ENCODE assay signal across 23 mouse cellular contexts in the genomic region with DNA sequence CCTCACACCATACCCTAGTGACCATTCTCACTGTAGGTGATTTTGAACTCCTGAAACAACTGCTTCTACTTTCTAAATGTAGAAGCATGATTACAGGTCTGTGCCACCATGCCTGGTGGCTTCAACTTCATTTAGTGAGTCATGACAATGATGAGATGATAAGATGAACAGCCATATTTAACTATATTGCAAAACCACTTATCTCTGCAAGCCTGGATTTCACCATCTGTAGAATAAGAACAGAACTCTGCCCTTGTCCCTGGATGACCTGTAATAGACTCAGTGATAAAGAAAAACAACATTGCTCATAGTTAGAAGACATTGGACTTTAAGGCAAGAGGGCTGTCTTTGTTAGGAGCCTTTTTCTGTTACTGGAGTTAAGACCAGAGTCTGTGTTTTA. TPM values are rescaled to one million over a fixed set of nuclear protein-coding genes. Genes with fewer than 3 reads are reported as not detected.
DNase-seq lines count a peak whose midpoint lies in the region; ATAC-seq and TF ChIP-seq lines count a peak whose summit lies in the region.
"Had no signal": no experiment of that assay in that cellular context is flagged by ENCODE, and none has a peak within 500 bp of the region (broad histone marks: within the 10 kb centered on the region; RNA-seq: fewer than 3 reads in every experiment).

No protein-coding gene starts in this region.

- peak; percentile 84 to 85 for TF ChIP-seq EP300 in MEL (IDR thresholded peaks at IDR 0.05; ENCODE audit: low read depth in 1 of 2, low read length in 2 of 2)

- DNase-seq in 416B (ENCODE audit: low read depth) = peak; percentile 83
- DNase-seq in MEL (ENCODE audit: low read depth, low spot score) = peak; percentile 51
- no peak for DNase-seq in retina, embryonic 14.5 days (ENCODE audit: low spot score)
- DNase-seq in neural tube, embryonic 10.5 days (ENCODE audit: extremely low spot score, low spot score) = no peak
- DNase-seq in lung, postnatal 14 days = no peak
- DNase-seq: adrenal gland, postnatal 10 days; adrenal gland, postnatal 36 days; cerebellum, adult 18-20 months; cerebellum, adult 9-11 months; cerebellum, postnatal 25 days; forebrain, postnatal 0 days; gastrocnemius, adult 2 months; gastrocnemius, postnatal 14 days; heart, adult 11 months had no signal

- H3K4me1 ChIP-seq in MEL (ENCODE audit: control insufficient read depth in 1 of 2, insufficient read depth in 2 of 2, low read length in 2 of 2) = peaks cover 8 to 15% of the 10 kb centered on the region in 2 experiments
- H3K4me1 ChIP-seq in intestine, postnatal 0 days (replicated peaks; ENCODE audit: control insufficient read depth, insufficient read depth, low read length) = no peaks in the 10 kb centered on the region
- H3K4me1 ChIP-seq: embryonic facial prominence, embryonic 12.5 days; embryonic facial prominence, embryonic 15.5 days; hindbrain, embryonic 12.5 days had no signal

- H3K79me2 ChIP-seq in MEL (ENCODE audit: control insufficient read depth, insufficient read depth, low read length, poor library complexity) = no peaks in the 10 kb centered on the region

- H3K4me2 ChIP-seq in intestine, postnatal 0 days (replicated peaks; ENCODE audit: low read depth) = no peak overlapping the region
- H3K4me2 ChIP-seq: embryonic facial prominence, embryonic 12.5 days; embryonic facial prominence, embryonic 15.5 days; heart, embryonic 11.5 days; hindbrain, embryonic 12.5 days had no signal

- peak overlapping the region; percentile 39 for H3K27ac ChIP-seq in MEL (ENCODE audit: control insufficient read depth, low read depth, low read length)
- H3K27ac ChIP-seq in intestine, postnatal 0 days (ENCODE audit: low read depth, low read length) = 0 out of 2 replicates have a peak overlapping the region, but pooled peaks have one; percentile 28
- H3K27ac ChIP-seq: embryonic facial prominence, embryonic 12.5 days; embryonic facial prominence, embryonic 15.5 days; gastrocnemius, adult 2 months; hindbrain, embryonic 12.5 days had no signal

- peaks cover 2 to 16% of the 10 kb centered on the region in 2 experiments; a peak in 3 of 4 replicates for H3K36me3 ChIP-seq in MEL (ENCODE audit: control insufficient read depth in 1 of 2, insufficient read depth in 2 of 2, low read length in 2 of 2)
- H3K36me3 ChIP-seq in intestine, postnatal 0 days (ENCODE audit: control insufficient read depth, insufficient read depth) = peaks cover 9% of the 10 kb centered on the region

- H3K9ac ChIP-seq in MEL (ENCODE audit: control insufficient read depth, low read depth, low read length, poor library complexity, severe bottlenecking) = no peak overlapping the region
- H3K9ac ChIP-seq in intestine, postnatal 0 days (ENCODE audit: low read depth, low read length) = no peak overlapping the region
- H3K9ac ChIP-seq: embryonic facial prominence, embryonic 12.5 days; embryonic facial prominence, embryonic 15.5 days; forebrain, postnatal 0 days; hindbrain, embryonic 12.5 days had no signal

- no peaks in the 10 kb centered on the region for H3K9me3 ChIP-seq in MEL (replicated peaks; ENCODE audit: insufficient read depth, low read length)
- peaks cover 3% of the 10 kb centered on the region for H3K9me3 ChIP-seq in intestine, postnatal 0 days (ENCODE audit: control insufficient read depth)

- TF ChIP-seq RAD21 in MEL (IDR thresholded peaks at IDR 0.05; ENCODE audit: low read depth, low read length) = no peak

- H3K4me3 ChIP-seq in MEL (ENCODE audit: control insufficient read depth in 1 of 2, insufficient read depth in 1 of 2, low read depth in 2 of 2, low read length in 2 of 2) = no peak overlapping the region; a peak in 1 of 4 replicates
- no peak overlapping the region for H3K4me3 ChIP-seq in intestine, postnatal 0 days (ENCODE audit: low read depth, low read length)
- H3K4me3 ChIP-seq: embryonic facial prominence, embryonic 12.5 days; embryonic facial prominence, embryonic 15.5 days; gastrocnemius, adult 2 months; hindbrain, embryonic 12.5 days had no signal

- peak; percentile 99 for ATAC-seq in intestine, postnatal 0 days
- ATAC-seq in megakaryocyte-erythroid progenitor cell, adult 5-6 weeks (replicated peaks; ENCODE audit: low FRiP score, low TSS enrichment, poor library complexity, severe bottlenecking) = 0 out of 2 replicates have a peak, but pooled peaks have one; percentile 22
- ATAC-seq: forebrain, embryonic 14.5 days; forebrain, postnatal 0 days; hindbrain, embryonic 16.5 days; Patski had no signal

- no peak for TF ChIP-seq CTCF in MEL (IDR thresholded peaks at IDR 0.05 in 2 of 3, conservative IDR thresholded peaks at IDR 0.05 in 1 of 3; ENCODE audit: control insufficient read depth in 1 of 3, insufficient read depth in 1 of 3, low read depth in 2 of 3, low read length in 3 of 3, poor library complexity in 1 of 3, severe bottlenecking in 1 of 3)
- no peak for TF ChIP-seq CTCF in intestine, postnatal 0 days (IDR thresholded peaks at IDR 0.05; ENCODE audit: low read depth)

- H3K27me3 ChIP-seq in MEL (ENCODE audit: control insufficient read depth in 1 of 2, insufficient read depth in 2 of 2, low read length in 2 of 2) = no peaks in the 10 kb centered on the region
- H3K27me3 ChIP-seq in intestine, postnatal 0 days (replicated peaks; ENCODE audit: control insufficient read depth, insufficient read depth, low read length) = no peaks in the 10 kb centered on the region
- H3K27me3 ChIP-seq: embryonic facial prominence, embryonic 12.5 days; embryonic facial prominence, embryonic 15.5 days; hindbrain, embryonic 12.5 days; Patski had no signal

- no peak for TF ChIP-seq POLR2A in MEL (IDR thresholded peaks at IDR 0.05; ENCODE audit: control insufficient read depth in 1 of 2, insufficient read depth in 1 of 2, low read depth in 1 of 2, low read length in 2 of 2, poor library complexity in 1 of 2)

TF ChIP-seq in MEL, 35 proteins besides CTCF, POLR2A, EP300 and RAD21:
- TF ChIP-seq USF2 (IDR thresholded peaks at IDR 0.05; ENCODE audit: borderline replicate concordance in 1 of 2, insufficient read depth in 1 of 2, low read depth in 1 of 2, low read length in 2 of 2) (no peak), MEF2A (IDR thresholded peaks at IDR 0.05; ENCODE audit: extremely low read depth, insufficient replicate concordance, low read depth, low read length, poor library complexity, severe bottlenecking) (peak; percentile 54; the same call in 1 of the 2 replicates), NELFE (IDR thresholded peaks at IDR 0.05; ENCODE audit: low read depth, low read length) (no peak), GATA1 (IDR thresholded peaks at IDR 0.05; ENCODE audit: low read depth, low read length) (peak; percentile 83), MAX (IDR thresholded peaks at IDR 0.05; ENCODE audit: low read length) (0 out of 2 replicates have a peak, but pooled peaks have one; percentile 29), POLR2AphosphoS5 (IDR thresholded peaks at IDR 0.05; ENCODE audit: borderline replicate concordance, low read depth, low read length) (no peak), GABPA (IDR thresholded peaks at IDR 0.05; ENCODE audit: low read depth, low read length) (no peak), RCOR1 (IDR thresholded peaks at IDR 0.05; ENCODE audit: low read depth, low read length) (peak; percentile 73), TCF12 (IDR thresholded peaks at IDR 0.05; ENCODE audit: low read depth, low read length) (peak; percentile 79), ETS1 (IDR thresholded peaks at IDR 0.05; ENCODE audit: low read depth, low read length) (peak; percentile 89), ZKSCAN1 (IDR thresholded peaks at IDR 0.05; ENCODE audit: low read depth, low read length) (no peak), CHD1 (IDR thresholded peaks at IDR 0.05; ENCODE audit: low read depth, low read length) (no peak), KAT2A (conservative IDR thresholded peaks at IDR 0.05; ENCODE audit: low read depth, low read length) (no peak), MAZ (IDR thresholded peaks at IDR 0.05; ENCODE audit: low read depth, low read length) (no peak), MYC (IDR thresholded peaks at IDR 0.05; ENCODE audit: low read depth, low read length) (no peak), TAL1 (IDR thresholded peaks at IDR 0.05; ENCODE audit: low read length) (no peak), JUND (IDR thresholded peaks at IDR 0.05; ENCODE audit: low read depth, low read length) (0 out of 2 replicates have a peak, but pooled peaks have one; percentile 34), HCFC1 (IDR thresholded peaks at IDR 0.05; ENCODE audit: low read depth, low read length) (no peak)

RNA-seq across cellular contexts. Expression of gene 2010315B03Rik, which starts 24.2 kb away (rescaled TPM):
- total RNA-seq in MEL (2012; rRNA removed) = 2.5 and 4.2 TPM in 2 replicates
- polyA plus RNA-seq in MEL (2012; ENCODE audit: insufficient read depth in 1 of 2, insufficient read length in 2 of 2, low read depth in 1 of 2, low replicate concordance in 2 of 2, missing spikeins in 1 of 2) = 100 to 1,000 TPM in 1 of 2 experiments, 1 to 10 TPM in 1; 2.0 to 204 TPM
- polyA plus RNA-seq in intestine, postnatal 0 days (2015; fragmentation: Nextera tagmentation; extraction: Ambion mirVana) = 18.5 and 19.8 TPM in 2 replicates
- 10.1 and 18.4 TPM in 2 replicates for total RNA-seq in megakaryocyte-erythroid progenitor cell, adult 5-6 weeks (2014; fragmentation: Nextera tagmentation)
- total RNA-seq in megakaryocyte-erythroid progenitor cell, adult 5-6 weeks (2017) = 11.7 and 25.2 TPM in 2 replicates

Comparison
In these comparisons a context has a peak if more than half of its experiments do, and no peak if none do; other contexts are left out.
1. DNase-seq: peak in 416B (single experiment) and MEL (single experiment); none in retina, embryonic 14.5 days (single experiment), neural tube, embryonic 10.5 days (single experiment) and lung, postnatal 14 days (single experiment).